Mouse (Mus musculus) forebrain, embryonic 15.5 days (tissue): ENCODE results near the gene Itpr3. TPM values are rescaled to one million over a fixed set of nuclear protein-coding genes. Genes with fewer than 3 reads are reported as not detected.

ENCODE experiments used
- ATAC-seq: fragments of 200-750 bp; cut with Nextera tagmentation; replicated peaks from 2 replicates; pipeline ENCODE4 v1.8.0; 2017; ENCODE audit warnings: mild to moderate bottlenecking, moderate TSS enrichment, moderate library complexity
- H3K27ac ChIP-seq: fragments of 300-500 bp; sonication (generic); replicated peaks from 2 replicates; pipeline ENCODE4 v1.5.1; 2015; ENCODE audit warnings: mild to moderate bottlenecking, inconsistent platforms
- H3K27me3 ChIP-seq: fragments of 300-500 bp; sonication (generic); 2 replicates; pipeline ENCODE4 v1.6.1; 2015; ENCODE audit warnings: inconsistent platforms
- H3K36me3 ChIP-seq: fragments of 300-500 bp; sonication (generic); 2 replicates; pipeline ENCODE4 v1.6.1; 2015; ENCODE audit warnings: mild to moderate bottlenecking, inconsistent platforms
- H3K4me1 ChIP-seq: fragments of 300-500 bp; sonication (generic); 2 replicates; pipeline ENCODE4 v1.6.1; 2015; ENCODE audit warnings: inconsistent platforms
- H3K4me2 ChIP-seq: fragments of 300-500 bp; sonication (generic); replicated peaks from 2 replicates; pipeline ENCODE4 v1.6.1; 2015; ENCODE audit warnings: mild to moderate bottlenecking, inconsistent platforms
- H3K4me3 ChIP-seq: fragments of 300-500 bp; sonication (generic); 2 replicates; pipeline ENCODE4 v1.5.1; 2015; ENCODE audit warnings: mild to moderate bottlenecking, inconsistent platforms
- H3K9ac ChIP-seq: fragments of 300-500 bp; sonication (generic); replicated peaks from 2 replicates; pipeline ENCODE4 v1.6.1; 2015; ENCODE audit warnings: mild to moderate bottlenecking, inconsistent platforms
- H3K9me3 ChIP-seq: fragments of 300-500 bp; sonication (generic); 2 replicates; pipeline ENCODE4 v1.6.1; 2016; ENCODE audit warnings: inconsistent platforms
- WGBS: fragments of 180-500 bp; shearing (Covaris S2); methylation state at CpG from one replicate; pipeline ENCODE4 v1.1.7; 2015; ENCODE audit warnings: mixed read lengths; 5-methylcytosine and 5-hydroxymethylcytosine counted together
- polyA plus RNA-seq: library from polyadenylated mRNA; unstranded; fragments of >200 nt; fragmentation: Nextera tagmentation; extraction: Ambion mirVana; gene quantifications from 2 replicates; pipeline ENCODE4 v1.2.1, GENCODE M21; 2015

Gene Itpr3
- polyA plus RNA-seq, 1 experiment from 2014 or later, result 0.43 TPM

DNA sequence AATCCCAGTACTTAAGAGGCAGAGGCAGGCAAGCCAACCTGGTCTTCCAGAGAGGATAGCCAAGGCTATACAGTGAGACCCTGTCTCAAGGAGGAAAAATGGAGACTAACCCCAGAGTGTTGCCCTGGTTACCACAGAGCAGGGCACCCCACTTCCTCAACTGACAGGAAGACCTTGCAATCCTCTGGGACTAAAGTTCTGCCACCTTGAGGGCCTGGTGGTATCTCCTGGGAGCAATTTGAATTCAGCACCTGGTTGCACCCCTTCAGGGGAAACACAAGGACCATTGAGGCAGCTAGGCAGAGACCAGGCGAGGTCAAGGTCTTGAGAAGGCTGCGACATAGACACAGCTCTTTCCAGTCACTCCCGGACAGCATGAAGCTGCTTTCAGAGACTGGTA is 31.2 kb upstream of the Itpr3 start:
- Histone ChIP-seq H3K9me3 (no peaks in the 10 kb centered on the region), H3K4me1 (peaks cover 19% of the 10 kb centered on the region), H3K27me3 (no peaks in the 10 kb centered on the region), H3K27ac (no peak overlapping the region), H3K4me2 (no peak overlapping the region), H3K4me3 (no peak overlapping the region), H3K9ac (no peak overlapping the region), H3K36me3 (peaks cover 21% of the 10 kb centered on the region; the same call in 1 of the 2 replicates)
- ATAC-seq, result no peak
- WGBS, result 97% methylated on average over 3 of the region's 3 CpGs

DNA sequence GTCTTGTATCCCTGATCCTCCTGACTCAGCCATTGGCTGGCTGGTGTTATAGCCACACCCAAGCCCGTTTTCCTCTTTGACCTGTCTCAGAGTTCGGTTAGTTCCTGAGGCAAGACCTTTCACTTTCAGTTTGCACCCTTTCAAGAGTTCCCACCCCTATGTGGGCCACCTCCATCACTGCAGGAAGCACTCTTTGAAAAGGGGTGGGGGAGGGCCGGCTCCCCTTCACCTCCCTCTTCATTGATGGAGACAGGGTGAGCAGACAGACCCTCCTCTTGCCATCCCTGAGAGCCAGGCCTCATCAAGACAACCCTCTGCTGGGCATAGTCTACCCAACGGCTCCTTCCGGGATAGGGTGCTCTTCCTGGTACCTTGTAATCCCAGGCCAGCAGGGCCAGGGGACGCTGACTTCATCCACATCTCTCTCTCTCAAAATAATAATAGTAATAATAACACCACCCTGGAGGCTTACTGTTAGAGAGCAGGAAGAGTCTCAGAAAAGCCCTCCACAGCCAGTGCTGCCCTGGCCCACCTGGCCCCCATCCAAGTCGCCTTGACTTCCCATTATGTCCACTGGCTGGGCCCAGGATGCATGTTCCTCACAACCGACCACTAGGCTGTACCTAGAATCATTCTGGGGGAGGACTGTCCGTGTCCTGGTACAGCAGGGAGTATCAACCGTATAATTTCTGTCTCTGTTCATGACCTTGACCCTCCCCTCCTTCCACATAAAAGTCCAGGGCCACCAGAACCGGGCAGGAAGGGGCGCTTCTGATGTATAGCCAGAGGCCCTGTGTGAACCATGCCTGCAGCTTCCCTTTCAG is 29.4 kb upstream of the Itpr3 start:
- ATAC-seq, result peak; percentile 26; the same call in 1 of the 2 replicates
- H3K4me3 ChIP-seq, result peak overlapping the region; percentile 66
- WGBS, result 38% methylated on average over 12 of the region's 12 CpGs

DNA sequence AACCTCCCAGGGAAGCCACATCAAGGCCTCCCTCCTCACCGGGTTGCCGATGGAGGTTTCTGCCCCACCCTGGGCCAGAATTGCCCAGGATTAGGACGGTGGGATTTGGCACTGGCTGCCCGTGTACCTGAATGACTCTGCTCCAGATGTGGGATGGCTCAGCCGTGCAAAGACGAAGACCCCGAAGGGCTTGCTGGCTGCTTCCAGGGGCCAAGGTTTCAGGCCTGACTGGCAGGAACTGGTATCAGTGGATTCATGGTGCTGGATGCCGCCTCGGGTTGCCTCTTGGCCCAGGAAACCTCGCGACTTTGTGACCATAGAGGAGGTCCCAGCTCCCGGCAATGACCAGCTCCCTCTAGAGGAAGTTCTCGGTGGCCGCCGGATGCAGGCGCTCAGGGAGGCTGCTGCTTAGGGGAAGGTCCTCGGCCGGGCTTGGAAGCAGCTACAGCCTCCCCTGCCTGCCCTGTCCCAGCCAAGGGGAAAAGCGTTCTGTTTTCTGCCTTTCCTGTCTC is 28.8 kb upstream of the Itpr3 start:
- Histone ChIP-seq H3K36me3 (peaks cover 9% of the 10 kb centered on the region; the same call in 1 of the 2 replicates), H3K9ac (peak overlapping the region; percentile 84), H3K27ac (peak overlapping the region; percentile 41; the same call in 1 of the 2 replicates), H3K9me3 (no peaks in the 10 kb centered on the region), H3K27me3 (no peaks in the 10 kb centered on the region), H3K4me1 (peaks cover 22% of the 10 kb centered on the region), H3K4me2 (peak overlapping the region; percentile 75), H3K4me3 (peak overlapping the region; percentile 66)
- ATAC-seq, result peak; percentile 80
- WGBS, result 0% methylated on average over 19 of the region's 19 CpGs

More for the DNA sequence above, 29.4 kb upstream of the Itpr3 start:
- peaks cover 11% of the 10 kb centered on the region; the same call in 1 of the 2 replicates for H3K36me3 ChIP-seq
- no peaks in the 10 kb centered on the region for H3K27me3 ChIP-seq
- peak overlapping the region; percentile 84 for H3K9ac ChIP-seq
- H3K9me3 ChIP-seq, result no peaks in the 10 kb centered on the region
- H3K4me2 ChIP-seq, result peak overlapping the region; percentile 75
- H3K4me1 ChIP-seq, result peaks cover 20% of the 10 kb centered on the region
- peak overlapping the region; percentile 36; the same call in 1 of the 2 replicates for H3K27ac ChIP-seq

DNA sequence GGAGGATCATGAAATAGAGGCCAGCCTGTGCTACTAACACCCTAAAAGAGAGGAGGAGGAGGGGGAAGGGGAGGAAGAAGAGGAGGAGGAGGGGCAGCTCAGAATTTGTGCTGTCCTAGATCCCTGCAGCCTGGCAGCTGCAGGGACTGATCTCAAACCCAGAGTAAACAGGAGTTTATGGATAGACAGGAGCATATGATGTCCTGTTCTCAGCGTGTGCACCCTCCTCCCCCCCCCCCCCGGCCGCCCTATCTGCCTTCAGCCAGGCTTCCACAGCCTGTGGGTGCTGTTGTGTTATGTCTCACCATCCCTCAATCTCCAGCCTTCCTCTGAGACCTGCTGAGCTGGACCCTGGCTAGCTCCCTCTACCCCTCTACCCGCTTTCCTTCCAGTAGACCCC is 28.2 kb upstream of the Itpr3 start, which contains the start of gene Bak1:
TSS of gene Bak1 (minus strand) at position 101 of the 400 bp plus-strand sequence.
- Histone ChIP-seq H3K9me3 (no peaks in the 10 kb centered on the region), H3K4me3 (peak within 1 kb of the TSS; percentile 66), H3K4me1 (peaks cover 22% of the 10 kb centered on the region), H3K27me3 (no peaks in the 10 kb centered on the region), H3K9ac (peak within 1 kb of the TSS; percentile 84), H3K4me2 (peak within 1 kb of the TSS; percentile 75), H3K36me3 (peaks cover 9% of the 10 kb centered on the region; the same call in 1 of the 2 replicates), H3K27ac (peak within 1 kb of the TSS; percentile 41; the same call in 1 of the 2 replicates)
- ATAC-seq, result peak; percentile 23
- WGBS, result 70% methylated on average over 3 of the region's 4 CpGs

DNA sequence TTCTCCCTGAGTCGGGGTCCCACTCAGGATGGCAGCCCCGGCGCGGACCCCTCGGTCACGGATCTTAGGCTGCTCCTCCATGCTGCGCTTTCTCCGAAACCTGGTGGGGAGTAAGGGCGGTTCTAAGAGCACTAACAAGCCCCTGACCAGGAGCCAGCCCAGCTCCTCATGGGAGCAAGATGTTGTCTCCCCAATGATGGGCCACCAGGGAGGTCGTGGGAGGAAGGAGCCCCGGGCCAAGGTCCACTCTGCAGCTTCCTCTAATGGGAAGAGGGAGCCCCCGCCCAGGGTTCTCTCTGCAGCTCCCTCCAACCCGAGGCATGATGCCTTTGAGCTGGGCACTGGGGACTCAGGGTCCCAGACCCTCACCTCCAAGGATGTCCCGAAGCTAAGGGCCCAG is 27.7 kb upstream of the Itpr3 start:
- no peak for ATAC-seq
- no peaks in the 10 kb centered on the region for H3K27me3 ChIP-seq
- 91% methylated on average over 14 of the region's 14 CpGs for WGBS
- H3K27ac ChIP-seq, result no peak overlapping the region
- no peaks in the 10 kb centered on the region for H3K9me3 ChIP-seq
- peaks cover 22% of the 10 kb centered on the region for H3K4me1 ChIP-seq
- H3K4me2 ChIP-seq, result no peak overlapping the region
- no peak overlapping the region for H3K9ac ChIP-seq
- H3K4me3 ChIP-seq, result no peak overlapping the region
- H3K36me3 ChIP-seq, result peaks cover 9% of the 10 kb centered on the region; the same call in 1 of the 2 replicates

DNA sequence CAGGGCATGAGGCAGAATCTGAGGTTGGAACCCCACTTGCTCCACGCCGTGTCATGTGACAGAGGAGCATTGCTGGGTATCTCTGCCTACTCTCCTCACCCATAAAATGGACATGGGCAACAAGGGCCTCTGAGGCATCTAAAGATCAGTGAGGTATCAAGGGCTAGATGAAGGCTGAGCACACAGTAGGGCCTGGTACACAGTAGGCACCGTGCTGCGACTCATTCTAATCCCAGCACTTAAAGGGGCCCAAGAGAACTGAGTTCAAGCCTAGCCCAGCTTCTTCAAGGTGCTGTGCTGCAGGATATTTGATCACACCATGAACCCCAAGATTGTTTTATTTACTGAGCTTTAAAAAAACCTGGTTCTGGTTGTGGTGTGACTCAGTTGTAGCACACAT is 26.2 kb upstream of the Itpr3 start:
- H3K27me3 ChIP-seq, result no peaks in the 10 kb centered on the region
- no peaks in the 10 kb centered on the region for H3K9me3 ChIP-seq
- peaks cover 22% of the 10 kb centered on the region for H3K4me1 ChIP-seq
- no peak overlapping the region for H3K9ac ChIP-seq
- no peak for ATAC-seq
- H3K36me3 ChIP-seq, result peaks cover under 1% of the 10 kb centered on the region; the same call in 1 of the 2 replicates
- no peak overlapping the region for H3K4me3 ChIP-seq
- 88% methylated on average over 4 of the region's 4 CpGs for whole genome bisulfite sequencing
- no peak overlapping the region for H3K4me2 ChIP-seq
- no peak overlapping the region for H3K27ac ChIP-seq

DNA sequence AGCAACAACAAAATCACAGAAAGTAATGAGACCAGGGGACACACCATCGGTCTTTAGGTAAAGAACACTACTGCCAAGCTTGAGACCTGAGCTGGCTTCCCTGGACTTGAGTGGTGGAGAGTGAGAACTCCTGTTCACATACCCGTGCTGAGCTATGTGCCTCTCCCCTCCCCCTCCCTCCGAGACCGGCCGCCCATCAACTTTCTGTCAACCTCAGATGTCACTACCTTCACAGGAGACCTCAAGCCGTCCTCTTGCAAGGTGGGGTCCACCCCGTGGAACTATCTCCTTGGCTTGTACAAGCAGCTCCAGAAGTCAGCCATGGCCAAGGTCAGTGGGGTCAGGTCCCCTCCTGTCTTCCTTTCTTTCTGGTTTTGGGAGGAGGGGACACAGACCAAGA is 24.8 kb upstream of the Itpr3 start:
- Histone ChIP-seq H3K36me3 (no peaks in the 10 kb centered on the region), H3K9me3 (no peaks in the 10 kb centered on the region), H3K9ac (no peak overlapping the region), H3K27me3 (no peaks in the 10 kb centered on the region), H3K27ac (no peak overlapping the region), H3K4me2 (no peak overlapping the region), H3K4me3 (no peak overlapping the region), H3K4me1 (peaks cover 15% of the 10 kb centered on the region)
- WGBS, result 65% methylated on average over 7 of the region's 7 CpGs
- ATAC-seq, result no peak

DNA sequence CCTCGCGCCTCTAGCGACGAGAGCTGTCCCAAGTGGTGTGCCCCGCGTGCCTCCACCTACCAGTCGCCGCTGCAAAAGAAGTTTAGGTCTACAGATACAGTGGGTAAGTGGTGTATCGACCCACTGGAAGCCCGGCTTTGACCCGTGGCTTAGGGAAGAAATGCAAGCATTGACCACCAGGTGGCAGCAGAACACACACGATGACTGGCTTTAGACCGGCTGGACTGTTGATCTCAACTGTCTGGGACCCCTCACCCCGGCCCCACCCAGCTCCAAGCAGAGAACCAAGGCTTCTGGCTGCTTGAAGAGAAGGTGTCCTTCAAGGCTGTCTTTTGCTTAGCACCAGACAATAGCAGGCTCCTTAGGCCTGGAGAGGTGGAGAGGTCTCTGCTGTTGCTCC is 24.2 kb upstream of the Itpr3 start:
- no peak overlapping the region; the same call in 1 of the 2 replicates for H3K4me2 ChIP-seq
- peak; percentile 47; the same call in 1 of the 2 replicates for ATAC-seq
- WGBS, result under 1% methylated on average over 14 of the region's 14 CpGs

DNA sequence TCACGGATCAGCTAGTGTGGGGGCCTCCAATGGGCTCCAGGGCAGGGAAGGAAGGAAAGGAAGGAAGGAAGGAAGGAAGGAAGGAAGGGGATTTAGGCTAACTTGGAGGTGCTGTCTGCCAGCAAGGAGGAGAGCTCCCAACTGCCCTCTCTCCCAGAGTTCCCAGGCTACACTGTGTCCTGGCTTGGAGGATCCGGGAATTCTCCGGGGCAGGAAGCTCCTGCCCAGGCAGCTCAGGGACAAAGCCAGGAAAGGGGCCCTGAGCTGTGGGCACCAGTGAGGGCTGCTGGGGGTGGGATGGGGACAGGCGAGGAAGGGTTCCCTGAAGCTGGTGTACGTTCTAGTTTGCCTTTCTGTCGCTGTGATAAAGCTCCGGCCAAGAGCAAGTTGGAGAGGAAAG is 20.6 kb upstream of the Itpr3 start:
- no peak overlapping the region for H3K4me2 ChIP-seq
- 72% methylated on average over 7 of the region's 7 CpGs for WGBS
- H3K27me3 ChIP-seq, result no peaks in the 10 kb centered on the region
- H3K4me1 ChIP-seq, result peaks cover 19% of the 10 kb centered on the region
- H3K9me3 ChIP-seq, result no peaks in the 10 kb centered on the region
- H3K36me3 ChIP-seq, result no peaks in the 10 kb centered on the region
- H3K9ac ChIP-seq, result no peak overlapping the region
- no peak for ATAC-seq
- no peak overlapping the region for H3K27ac ChIP-seq
- H3K4me3 ChIP-seq, result no peak overlapping the region

More for the DNA sequence above, 24.2 kb upstream of the Itpr3 start:
- H3K36me3 ChIP-seq, result no peaks in the 10 kb centered on the region
- peaks cover 10% of the 10 kb centered on the region for H3K4me1 ChIP-seq
- H3K27ac ChIP-seq, result no peak overlapping the region
- H3K9ac ChIP-seq, result no peak overlapping the region
- H3K4me3 ChIP-seq, result no peak overlapping the region
- H3K27me3 ChIP-seq, result no peaks in the 10 kb centered on the region
- H3K9me3 ChIP-seq, result no peaks in the 10 kb centered on the region

DNA sequence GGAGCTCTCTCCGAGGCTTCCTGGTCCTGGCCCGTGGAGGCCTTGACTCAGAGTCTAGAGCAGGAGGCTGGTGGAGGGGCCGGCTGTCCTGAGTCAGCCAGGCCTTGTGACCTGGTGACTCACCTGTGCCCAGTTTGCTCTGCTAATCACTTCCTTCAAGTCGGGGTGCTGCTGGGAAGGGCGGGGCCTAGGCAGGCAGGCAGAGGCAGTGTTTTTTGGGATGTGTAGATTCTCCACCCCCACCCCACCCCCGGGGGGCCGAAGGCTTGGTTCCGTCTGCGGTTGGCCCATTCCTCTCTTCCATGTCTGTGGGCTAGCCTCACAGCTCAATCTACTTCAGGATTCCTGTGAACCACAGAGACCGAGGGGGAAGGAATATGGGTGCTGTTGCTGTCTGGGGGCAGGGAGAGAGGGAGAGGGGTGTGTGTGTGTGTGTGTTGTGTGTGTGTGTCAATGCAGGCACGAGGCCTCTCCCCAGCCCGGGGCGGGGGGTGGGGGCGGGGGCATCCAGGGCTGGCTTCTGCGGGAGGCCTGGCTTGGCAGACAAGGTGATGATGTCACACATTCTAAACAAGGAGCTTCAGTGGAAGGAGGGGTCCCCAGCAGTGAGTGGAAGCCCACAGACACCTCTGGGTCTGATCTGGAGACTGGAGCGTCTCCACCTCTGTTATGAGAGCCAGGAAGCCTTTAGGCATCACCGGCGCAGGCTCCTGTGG is 18.6 kb upstream of the Itpr3 start:
- no peaks in the 10 kb centered on the region for H3K27me3 ChIP-seq
- ATAC-seq, result no peak
- H3K4me2 ChIP-seq, result no peak overlapping the region
- no peaks in the 10 kb centered on the region for H3K36me3 ChIP-seq
- no peaks in the 10 kb centered on the region for H3K9me3 ChIP-seq
- H3K9ac ChIP-seq, result no peak overlapping the region
- peaks cover 17% of the 10 kb centered on the region for H3K4me1 ChIP-seq
- WGBS, result 40% methylated on average over 18 of the region's 18 CpGs
- no peak overlapping the region for H3K4me3 ChIP-seq
- no peak overlapping the region for H3K27ac ChIP-seq

DNA sequence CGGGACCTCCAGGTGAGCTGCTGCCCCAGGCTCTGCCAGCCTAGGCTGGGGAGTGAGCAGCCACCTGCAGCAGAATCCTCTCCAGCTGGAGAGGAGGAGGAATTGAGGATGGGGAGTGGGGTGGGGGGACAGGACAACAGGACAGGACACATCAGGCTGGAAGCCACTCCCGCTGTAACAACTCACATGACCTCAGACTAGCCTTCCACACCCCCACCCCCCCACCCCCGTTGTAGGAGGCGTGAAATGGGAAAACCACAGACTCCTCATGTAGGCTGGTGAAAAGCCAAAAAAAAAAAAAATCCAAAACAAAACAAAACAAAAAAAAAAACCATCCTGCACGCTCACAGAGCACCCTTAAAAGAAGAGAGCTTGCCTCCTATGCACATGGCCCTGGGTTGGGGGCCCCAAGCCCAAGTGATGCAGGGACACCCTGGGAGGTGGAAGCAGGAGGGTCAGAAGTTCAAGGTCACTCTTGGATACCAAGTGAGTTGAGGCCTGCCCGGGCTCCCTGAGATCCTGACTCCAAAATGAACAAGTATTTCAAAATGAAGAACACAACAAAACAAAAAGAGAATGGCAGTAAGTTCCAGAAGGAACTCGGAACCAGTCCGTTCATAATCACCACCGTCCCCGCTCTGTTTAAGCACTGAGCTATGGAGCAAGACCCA is 17.5 kb upstream of the Itpr3 start:
- Histone ChIP-seq H3K4me2 (no peak overlapping the region), H3K27me3 (no peaks in the 10 kb centered on the region), H3K27ac (no peak overlapping the region), H3K9ac (no peak overlapping the region), H3K9me3 (no peaks in the 10 kb centered on the region), H3K4me3 (no peak overlapping the region), H3K4me1 (peaks cover 17% of the 10 kb centered on the region), H3K36me3 (no peaks in the 10 kb centered on the region)
- ATAC-seq, result no peak
- WGBS, result 72% methylated on average over 10 of the region's 10 CpGs
